ENCODE assay signal across 10 mouse cellular contexts in genomic region chr9:78190651-78191634, GRCm38 (mm10). TPM values are rescaled to one million over a fixed set of nuclear protein-coding genes. Genes with fewer than 3 reads are reported as not detected.
DNase-seq lines count a peak whose midpoint lies in the region; ATAC-seq and TF ChIP-seq lines count a peak whose summit lies in the region.
"Had no signal": no experiment of that assay in that cellular context is flagged by ENCODE, and none has a peak within 500 bp of the region (broad histone marks: within the 10 kb centered on the region; RNA-seq: fewer than 3 reads in every experiment).

No protein-coding gene starts in this region.

- TF ChIP-seq POLR2A in heart, adult 2 months (IDR thresholded peaks at IDR 0.05; ENCODE audit: insufficient read depth, low read depth, low read length) = no peak

- intact Hi-C loops in heart, adult 2 months (cut with DNase I) = loop anchor here (5.0 kb wide), 1 partner anchor 79 kb away; no protein-coding TSS in a partner anchor

- H3K4me2 ChIP-seq in hindbrain, embryonic 11.5 days (replicated peaks; ENCODE audit: low read depth, low read length) = peak overlapping the region; percentile 49
- H3K4me2 ChIP-seq in midbrain, embryonic 12.5 days (replicated peaks) = peak overlapping the region; percentile 65

- H3K27ac ChIP-seq in heart, adult 2 months = no peak overlapping the region; the same call in 1 of the 2 replicates
- no peak overlapping the region for H3K27ac ChIP-seq in hindbrain, embryonic 11.5 days (ENCODE audit: low read depth, low read length)
- H3K27ac ChIP-seq in midbrain, embryonic 12.5 days (replicated peaks) = no peak overlapping the region

- TF ChIP-seq CTCF in heart, adult 2 months (IDR thresholded peaks at IDR 0.05) = no peak
- TF ChIP-seq CTCF in Patski (IDR thresholded peaks at IDR 0.05) = no peak

- DNase-seq in heart, adult 2 months = no peak
- DNase-seq in heart, adult 18-20 months = no peak
- DNase-seq in Patski (ENCODE audit: low read depth, low spot score) = peak; percentile 20
- DNase-seq in hindbrain, embryonic 11.5 days (ENCODE audit: low spot score) = peak; percentile 27
- DNase-seq in T-cell, adult 2 months (ENCODE audit: low spot score) = no peak
- DNase-seq in spleen, postnatal 4 days (ENCODE audit: low spot score in 2 of 2) = no peak

- POLR2A ChIA-PET in Patski (lab: Charles Lee) = interaction anchor here (0.7 to 1.1 kb wide), 2 partner anchors 11 to 397 kb away, joined by 4 read pairs; partner anchors contain the start of gene Slc17a5

- CTCF ChIA-PET in Patski (lab: Charles Lee) = interaction anchor here (2.2 kb wide), 1 partner anchor 9 kb away, joined by 7 read pairs; no protein-coding TSS in a partner anchor

- peaks cover 3% of the 10 kb centered on the region for H3K4me1 ChIP-seq in heart, adult 2 months (ENCODE audit: control insufficient read depth, insufficient read depth, low read length)
- 0 out of 2 replicates have a peak, but pooled peaks cover 2% of the 10 kb centered on the region for H3K4me1 ChIP-seq in hindbrain, embryonic 11.5 days (replicated peaks; ENCODE audit: control insufficient read depth, insufficient read depth, low read length)
- peaks cover 19% of the 10 kb centered on the region for H3K4me1 ChIP-seq in midbrain, embryonic 12.5 days

- in situ Hi-C loops in Patski (cut with MboI; ENCODE audit: low pct_unique_long_range_greater_than_20kb) = no loop called here

- peak overlapping the region; percentile 45 for H3K4me3 ChIP-seq in heart, adult 2 months
- peak overlapping the region; percentile 34 for H3K4me3 ChIP-seq in hindbrain, embryonic 11.5 days (ENCODE audit: low read depth, low read length)
- H3K4me3 ChIP-seq in midbrain, embryonic 12.5 days = peak overlapping the region; percentile 38

- 16% methylated on average over 19 of the region's 19 CpGs for WGBS in heart, adult 2 months
- 2% methylated on average over 19 of the region's 19 CpGs for WGBS in hindbrain, embryonic 11.5 days
- WGBS in midbrain, embryonic 12.5 days = 1% methylated on average over 19 of the region's 19 CpGs

- no peaks in the 10 kb centered on the region for H3K9me3 ChIP-seq in hindbrain, embryonic 11.5 days (ENCODE audit: control insufficient read depth, low read length)
- no peaks in the 10 kb centered on the region for H3K9me3 ChIP-seq in midbrain, embryonic 12.5 days
- H3K9me3 ChIP-seq: G1E had no signal

- H3K9ac ChIP-seq in heart, adult 2 months (ENCODE audit: low read depth, low read length) = no peak overlapping the region; the same call in 1 of the 2 replicates
- no peak overlapping the region for H3K9ac ChIP-seq in hindbrain, embryonic 11.5 days (ENCODE audit: low read depth, low read length)
- 0 out of 2 replicates have a peak overlapping the region, but pooled peaks have one; percentile 4 for H3K9ac ChIP-seq in midbrain, embryonic 12.5 days (replicated peaks)

- no peak for ATAC-seq in Patski
- ATAC-seq in hindbrain, embryonic 11.5 days (ENCODE audit: low FRiP score) = 0 out of 2 replicates have a peak, but pooled peaks have one; percentile 43
- ATAC-seq in midbrain, embryonic 12.5 days (ENCODE audit: low FRiP score, low read depth) = peak; percentile 43; the same call in 1 of the 2 replicates
- ATAC-seq in erythroid progenitor cell, adult 5-6 weeks (replicated peaks; ENCODE audit: low FRiP score, poor library complexity, severe bottlenecking) = no peak

- H3K36me3 ChIP-seq in heart, adult 2 months (ENCODE audit: control insufficient read depth, insufficient read depth, low read length) = no peaks in the 10 kb centered on the region
- no peaks in the 10 kb centered on the region for H3K36me3 ChIP-seq in hindbrain, embryonic 11.5 days (ENCODE audit: control insufficient read depth, insufficient read depth, low read length)
- H3K36me3 ChIP-seq in midbrain, embryonic 12.5 days = no peaks in the 10 kb centered on the region
- H3K36me3 ChIP-seq: G1E had no signal

- no peak for TF ChIP-seq EP300 in heart, adult 2 months (IDR thresholded peaks at IDR 0.05; ENCODE audit: insufficient read depth, low read depth, low read length)

- H3K27me3 ChIP-seq in heart, adult 2 months (ENCODE audit: control insufficient read depth, insufficient read depth, low read length) = no peaks in the 10 kb centered on the region
- no peaks in the 10 kb centered on the region for H3K27me3 ChIP-seq in Patski
- H3K27me3 ChIP-seq in hindbrain, embryonic 11.5 days (ENCODE audit: control insufficient read depth, insufficient read depth, low read length) = no peaks in the 10 kb centered on the region
- peaks cover 26% of the 10 kb centered on the region for H3K27me3 ChIP-seq in midbrain, embryonic 12.5 days

- no peaks in the 10 kb centered on the region for H3K79me2 ChIP-seq in heart, adult 2 months (replicated peaks; ENCODE audit: control insufficient read depth, insufficient read depth, low read length)

RNA-seq across cellular contexts. Expression of gene Gsta4, which starts 8.4 kb away (rescaled TPM):
- total RNA-seq in heart, adult 2 months (2021) = 100 to 1,000 TPM; 100 to 104 TPM
- 53.4 and 88.7 TPM in 2 replicates for polyA plus RNA-seq in heart, adult 2 months (2012; rRNA removed)
- 100 to 1,000 TPM; 125 to 127 TPM for total RNA-seq in heart, adult 18-20 months (2021)
- polyA plus RNA-seq in Patski (2021) = 18.1 TPM
- polyA plus RNA-seq in hindbrain, embryonic 11.5 days (2014; fragmentation: Nextera tagmentation; extraction: Ambion mirVana) = 44.0 and 46.4 TPM in 2 replicates
- polyA plus RNA-seq in midbrain, embryonic 12.5 days (2016; fragmentation: Nextera tagmentation; extraction: Ambion mirVana) = 20.3 and 24.3 TPM in 2 replicates
- total RNA-seq in erythroid progenitor cell, adult 5-6 weeks (2015; ENCODE audit: low replicate concordance) = 2.5 TPM in 1 of 2 replicates, not detected in the other
- 1.5 TPM in 1 of 2 replicates, not detected in the other for total RNA-seq in erythroid progenitor cell, adult 5-6 weeks (2017; ENCODE audit: low replicate concordance)

RNA-seq across cellular contexts. Expression of gene Gsta1, which starts 39.5 kb away (rescaled TPM):
- 1 to 10 TPM; 1.3 to 2.2 TPM for total RNA-seq in heart, adult 2 months (2021)
- polyA plus RNA-seq in heart, adult 2 months (2012; rRNA removed) = 0.66 and 2.3 TPM in 2 replicates
- 1 to 10 TPM; 2.3 to 3.3 TPM for total RNA-seq in heart, adult 18-20 months (2021)
- polyA plus RNA-seq in Patski (2021) = 1.8 TPM
- not detected in 2 replicates for polyA plus RNA-seq in hindbrain, embryonic 11.5 days (2014; fragmentation: Nextera tagmentation; extraction: Ambion mirVana)
- not detected in 2 replicates for polyA plus RNA-seq in midbrain, embryonic 12.5 days (2016; fragmentation: Nextera tagmentation; extraction: Ambion mirVana)
- total RNA-seq in erythroid progenitor cell, adult 5-6 weeks (2015; ENCODE audit: low replicate concordance) = not detected in 2 replicates
- not detected in 2 replicates for total RNA-seq in erythroid progenitor cell, adult 5-6 weeks (2017; ENCODE audit: low replicate concordance)
- total RNA-seq: G1E; left cerebral cortex, postnatal 14 days had no signal
- polyA plus RNA-seq: G1E had no signal

Comparison
In these comparisons a context has a peak if more than half of its experiments do, and no peak if none do; other contexts are left out.
1. DNase-seq: peak in Patski (single experiment) and hindbrain, embryonic 11.5 days (single experiment); none in heart, adult 2 months (0 of 2), heart, adult 18-20 months (0 of 2), T-cell, adult 2 months (single experiment) and spleen, postnatal 4 days (0 of 2).
2. ATAC-seq: peak in hindbrain, embryonic 11.5 days (single experiment) and midbrain, embryonic 12.5 days (single experiment); none in Patski (single experiment) and erythroid progenitor cell, adult 5-6 weeks (single experiment).
3. Peak in every context shown above with its lines, with median percentiles within 50 percentile points of each other: H3K4me3 ChIP-seq.